Mouse (Mus musculus) lung, postnatal 14 days (tissue): ENCODE measurements around the gene Znhit6.

ENCODE experiments used
- DNase-seq: peaks from one replicate; pipeline ENCODE4 v3.0.0; 2021

Gene Znhit6

DNA sequence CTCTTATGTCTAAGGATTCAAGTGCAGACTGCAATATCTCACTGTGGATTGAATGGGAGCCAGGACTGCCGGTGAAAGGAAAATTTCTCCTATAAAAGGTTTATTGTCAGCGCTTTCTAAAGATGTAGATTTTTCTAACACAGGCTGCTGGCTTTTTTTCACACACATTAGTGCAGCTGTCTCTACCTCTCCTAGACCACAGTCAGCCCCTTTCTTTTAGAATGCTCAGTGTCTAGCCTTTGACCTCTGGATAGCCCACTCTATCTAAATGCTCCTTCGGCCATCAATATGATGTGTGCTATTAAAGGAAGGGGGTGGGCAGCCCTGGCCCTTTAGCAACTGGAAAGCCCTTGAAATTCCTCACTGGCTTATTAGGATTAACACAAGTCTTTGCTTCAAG, 70.0 kb downstream of the Znhit6 start:
- DNase-seq, result no peak

DNA sequence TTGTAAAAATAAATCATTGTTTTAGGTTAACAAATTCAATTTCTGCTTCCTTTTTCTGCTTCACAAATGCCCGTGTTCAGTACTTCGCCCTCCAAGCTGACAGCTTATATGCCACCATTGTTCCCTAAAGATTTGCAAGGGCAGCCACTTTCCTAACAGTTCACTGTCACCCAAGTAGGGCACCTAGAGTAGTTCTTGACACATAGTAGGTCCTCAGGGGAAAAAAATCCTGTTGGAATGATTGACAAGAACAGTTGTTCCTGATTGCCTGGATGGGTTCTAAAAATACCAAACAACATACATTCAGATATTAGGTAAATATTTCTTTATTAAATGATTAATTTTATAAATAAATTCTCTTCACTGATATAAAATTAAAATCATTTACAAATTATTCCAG, 70.7 kb downstream of the Znhit6 start:
- DNase-seq, result no peak

DNA sequence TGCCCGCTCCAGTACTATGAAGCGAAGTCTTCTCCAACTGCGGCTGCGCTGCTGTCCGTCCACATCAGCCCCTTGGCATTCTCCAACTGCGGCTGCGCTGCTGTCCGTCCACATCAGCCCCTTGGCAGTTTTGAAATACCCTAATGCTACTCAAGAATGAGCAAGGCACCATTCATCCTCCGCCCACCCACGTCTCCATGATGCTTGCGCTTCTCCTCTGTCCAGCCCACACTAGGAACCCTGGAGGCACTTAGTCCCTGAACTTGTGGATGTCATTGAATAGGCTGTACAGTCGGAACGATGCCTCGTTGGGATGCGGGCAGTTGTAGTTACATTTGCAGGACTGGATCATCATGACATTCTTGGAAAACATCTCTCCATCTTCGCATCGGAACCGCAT, 71.4 kb downstream of the Znhit6 start:
- DNase-seq, result peak; percentile 22

DNA sequence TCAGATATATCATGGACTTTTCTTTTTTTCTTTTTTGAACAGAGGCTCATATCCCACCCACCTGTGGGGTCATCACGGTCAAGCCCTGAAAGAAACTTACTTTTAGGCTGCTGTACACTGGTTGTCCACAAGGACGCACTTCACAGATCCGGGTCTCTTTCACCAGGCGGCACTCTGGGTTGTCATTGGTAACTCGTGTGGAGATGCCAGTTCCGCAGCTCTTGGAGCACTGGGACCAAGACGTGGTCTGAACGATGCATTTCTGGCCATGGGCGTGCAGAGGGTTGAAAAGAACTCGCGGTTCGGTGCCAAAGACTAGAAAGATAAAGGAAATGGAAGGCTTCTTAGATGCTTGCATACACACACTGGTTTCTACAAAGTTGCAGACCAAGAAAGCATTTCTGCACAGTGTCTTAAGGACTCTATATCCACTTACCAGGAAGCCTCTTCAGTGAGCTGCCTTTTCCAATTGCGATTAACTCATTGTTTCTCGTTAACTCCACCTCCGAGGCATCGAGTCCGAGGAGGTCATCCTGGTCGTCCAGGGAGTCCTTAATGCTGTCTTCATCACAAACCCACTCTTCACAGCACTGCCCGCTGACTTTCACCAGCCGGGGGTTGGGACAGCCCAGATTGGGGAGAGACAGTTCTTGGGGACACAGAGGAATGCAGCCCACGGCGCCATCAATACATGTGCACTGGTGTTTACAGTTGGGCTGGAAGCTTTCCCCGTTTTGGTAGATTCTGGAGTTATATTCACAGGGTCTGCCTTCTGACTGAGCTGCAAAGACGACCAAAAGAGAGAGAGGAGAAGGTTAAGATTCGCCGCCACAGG, 72.3 kb downstream of the Znhit6 start:
- peak; percentile 38 for DNase-seq

DNA sequence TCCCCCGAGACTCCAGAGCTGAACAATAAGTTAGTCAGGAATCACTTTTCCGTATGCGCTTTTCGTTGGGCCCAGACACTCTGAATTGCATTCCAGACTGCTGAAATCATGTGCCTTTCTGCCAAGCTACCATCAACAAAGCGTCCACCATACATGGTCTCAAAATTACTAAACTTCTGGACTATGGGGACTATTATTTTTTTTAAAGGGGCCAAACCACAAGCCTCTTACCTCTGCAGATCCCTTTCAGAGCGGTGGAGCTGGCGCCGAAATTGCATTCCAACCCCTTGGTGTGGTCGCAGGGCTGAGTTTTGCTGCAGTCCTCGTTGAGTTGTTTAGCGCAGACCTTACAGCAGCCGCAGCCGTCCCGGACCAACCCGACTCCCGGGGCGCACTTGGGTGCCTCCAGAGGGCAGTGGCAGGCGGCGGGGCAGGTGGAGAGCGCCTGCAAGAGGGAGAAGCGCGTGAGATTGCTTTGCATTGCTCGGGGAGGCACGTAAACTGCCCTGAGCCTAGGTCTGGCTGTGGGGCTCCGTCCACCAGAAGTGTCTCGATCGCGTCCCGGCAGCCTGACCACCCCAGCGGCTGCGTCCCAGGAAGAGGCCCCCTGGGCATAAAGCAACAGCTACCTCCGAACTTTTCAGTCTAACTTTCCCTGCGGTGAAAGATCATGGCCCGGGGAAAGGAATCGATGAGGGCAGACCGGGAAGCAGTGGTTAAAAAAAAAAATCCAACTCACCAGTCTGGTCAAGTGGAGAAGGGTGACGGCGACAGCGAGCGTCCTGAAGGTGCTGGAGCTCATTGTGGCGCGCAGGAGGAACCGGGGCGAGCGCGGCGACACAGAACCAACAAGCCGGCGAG, 73.2 kb downstream of the Znhit6 start:
- peak; percentile 69 for DNase-seq

DNA sequence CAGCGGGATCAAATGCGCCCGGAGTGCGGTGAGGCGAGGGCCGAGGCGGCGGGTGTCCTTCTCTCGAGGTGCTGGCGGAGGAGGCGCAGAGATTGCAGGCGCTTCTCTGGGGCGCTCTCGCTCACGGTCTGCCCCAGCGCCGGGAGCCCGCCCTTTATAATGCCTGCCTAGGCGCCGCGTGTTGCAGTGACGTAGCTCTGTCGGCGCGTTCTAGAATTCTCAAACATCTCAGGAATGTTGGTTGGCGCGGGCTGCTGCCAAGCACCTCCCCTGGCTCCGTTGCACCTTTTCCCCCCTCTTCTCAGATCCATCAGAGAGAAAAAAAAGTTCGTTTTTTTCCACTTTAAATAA, 73.8 kb downstream of the Znhit6 start, which contains the start of gene Ccn1:
Gene Ccn1 (minus strand): TSS at position 130 of the 351 bp plus-strand sequence.
- DNase-seq, result peak; percentile 86

DNA sequence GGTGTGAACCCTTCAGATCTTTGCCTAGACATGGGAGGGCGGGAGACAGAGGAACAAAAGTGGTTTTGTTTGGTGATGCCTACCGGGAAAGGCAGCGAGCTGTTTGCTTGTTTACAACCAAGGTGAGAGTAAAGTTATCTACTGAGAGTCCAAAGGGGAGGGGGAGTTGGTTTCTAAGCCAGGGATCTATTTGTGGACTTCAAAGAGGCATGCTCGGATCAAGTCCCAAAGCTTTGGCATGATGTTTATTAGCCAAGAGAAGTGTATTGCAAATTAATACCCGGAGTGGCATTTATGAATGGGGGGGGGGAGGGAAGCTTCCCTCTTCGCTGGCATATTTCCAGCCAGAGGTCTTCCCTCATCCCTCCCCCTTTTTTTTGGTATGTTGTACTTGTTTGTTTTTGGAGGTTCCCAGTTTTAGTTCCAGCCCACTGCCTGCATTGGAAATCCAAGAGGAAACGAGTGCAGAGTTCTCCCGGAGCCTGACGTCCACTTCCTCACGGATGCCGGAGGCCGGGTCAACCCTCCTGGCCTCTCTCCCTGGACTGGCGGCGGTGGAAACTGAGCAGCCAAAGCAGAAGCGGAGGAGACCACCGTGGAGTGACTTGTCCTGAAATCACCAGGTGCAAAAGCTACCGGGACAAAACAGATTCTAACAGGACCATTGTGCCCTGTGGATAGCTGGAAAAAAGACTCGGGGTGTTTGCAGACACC, 74.5 kb downstream of the Znhit6 start:
- peak; percentile 70 for DNase-seq

DNA sequence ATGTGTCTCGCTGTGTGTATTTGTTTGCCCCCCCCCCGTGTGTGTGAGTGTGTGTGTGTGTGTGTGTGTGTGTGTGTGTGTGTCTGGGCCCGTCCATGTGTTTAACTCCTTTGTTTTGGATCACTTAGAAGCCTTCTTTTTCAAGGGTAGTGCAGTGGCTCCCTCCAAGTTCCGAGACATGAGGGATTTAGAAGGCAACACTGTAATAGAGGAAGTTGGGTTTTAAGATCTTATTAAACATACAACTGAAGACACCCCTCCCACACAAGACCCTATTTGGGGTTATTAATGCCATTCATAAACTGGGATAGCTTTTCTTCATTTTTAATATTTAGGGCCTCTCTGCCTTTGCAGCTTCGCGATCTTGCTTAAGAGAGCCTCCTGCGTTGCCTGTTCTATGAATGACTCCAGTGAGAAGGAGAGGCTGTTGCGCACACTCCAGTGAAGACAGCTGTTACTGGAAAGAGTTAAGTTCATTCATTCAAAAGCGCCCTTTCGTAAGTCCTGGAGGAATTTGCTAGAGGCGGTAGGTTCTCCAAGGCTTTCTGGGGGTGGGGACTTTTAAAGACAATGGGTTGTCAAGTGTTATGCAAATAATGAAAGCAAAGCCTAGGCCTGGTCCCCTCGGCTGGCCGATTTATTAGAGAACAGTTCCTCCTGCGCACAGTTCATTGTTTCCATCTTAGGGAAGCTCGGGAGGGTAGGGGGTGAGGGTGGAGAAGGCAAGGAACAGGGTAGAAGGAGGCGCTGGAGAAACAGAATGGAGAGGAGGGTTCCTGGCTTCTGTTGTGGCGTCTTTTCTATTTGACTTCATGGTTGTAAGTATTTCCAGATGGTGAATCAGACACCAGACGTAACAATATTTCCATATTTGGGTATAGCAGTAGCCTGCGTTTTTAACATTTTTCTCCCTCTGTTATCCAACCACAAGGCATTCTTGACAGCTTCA, 75.3 kb downstream of the Znhit6 start:
- peak; percentile 26 for DNase-seq

DNA sequence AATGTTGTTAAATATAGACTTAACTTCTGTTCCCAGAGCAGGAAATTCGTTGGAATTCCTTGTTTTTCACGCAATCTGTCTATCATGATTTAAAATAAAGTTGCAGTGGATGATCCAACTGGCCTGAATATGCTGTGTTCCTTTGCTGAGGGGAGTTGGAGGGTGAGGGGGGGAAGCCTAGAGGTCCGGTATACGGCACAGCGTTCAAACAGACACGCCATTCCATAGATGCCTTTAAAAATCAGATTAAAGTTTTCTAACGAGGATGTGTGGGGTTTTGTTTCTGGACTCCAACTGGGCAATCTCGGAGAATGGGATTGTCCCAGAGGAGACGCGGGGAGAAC, 75.9 kb downstream of the Znhit6 start:
- DNase-seq, result no peak

DNA sequence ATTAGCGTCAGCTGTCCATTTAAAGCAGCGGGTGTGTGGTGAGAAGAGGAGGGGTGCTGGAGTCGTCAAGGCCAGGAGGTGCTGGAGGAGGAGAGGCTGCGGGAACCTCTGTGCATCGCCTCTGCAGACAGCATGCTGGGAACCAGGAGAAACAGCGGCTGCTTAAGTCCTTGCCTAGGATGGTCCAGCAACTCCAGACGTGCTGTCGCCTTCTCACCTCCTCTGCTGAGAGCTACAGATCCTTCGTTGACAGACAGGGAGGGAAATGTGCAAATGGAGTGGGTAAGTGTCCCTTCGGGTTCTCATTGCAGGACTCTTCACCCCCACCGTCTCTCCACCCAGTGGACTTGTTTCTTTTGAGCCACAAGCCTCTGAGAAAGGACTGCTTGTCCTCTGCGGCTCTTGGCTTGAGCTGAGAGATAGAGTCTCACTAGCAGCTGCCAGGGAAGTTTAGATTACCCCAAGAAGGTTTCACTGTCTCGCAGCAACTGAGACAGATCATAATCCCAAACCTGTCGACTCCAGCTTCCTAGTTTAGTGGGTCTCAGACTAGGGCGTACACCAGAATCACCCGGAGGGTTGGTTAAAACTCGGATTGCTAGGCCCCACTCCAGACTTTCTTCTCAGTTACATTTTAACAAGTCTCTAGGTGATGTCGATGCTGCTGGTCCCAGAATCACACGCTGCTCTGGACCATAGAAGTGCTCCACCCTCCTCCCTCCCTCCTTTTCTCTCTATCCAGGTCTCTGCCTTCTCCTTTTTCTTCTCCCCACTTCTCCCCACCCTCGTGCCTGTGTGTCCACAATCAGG, 76.5 kb downstream of the Znhit6 start:
- peak; percentile 44 for DNase-seq

DNA sequence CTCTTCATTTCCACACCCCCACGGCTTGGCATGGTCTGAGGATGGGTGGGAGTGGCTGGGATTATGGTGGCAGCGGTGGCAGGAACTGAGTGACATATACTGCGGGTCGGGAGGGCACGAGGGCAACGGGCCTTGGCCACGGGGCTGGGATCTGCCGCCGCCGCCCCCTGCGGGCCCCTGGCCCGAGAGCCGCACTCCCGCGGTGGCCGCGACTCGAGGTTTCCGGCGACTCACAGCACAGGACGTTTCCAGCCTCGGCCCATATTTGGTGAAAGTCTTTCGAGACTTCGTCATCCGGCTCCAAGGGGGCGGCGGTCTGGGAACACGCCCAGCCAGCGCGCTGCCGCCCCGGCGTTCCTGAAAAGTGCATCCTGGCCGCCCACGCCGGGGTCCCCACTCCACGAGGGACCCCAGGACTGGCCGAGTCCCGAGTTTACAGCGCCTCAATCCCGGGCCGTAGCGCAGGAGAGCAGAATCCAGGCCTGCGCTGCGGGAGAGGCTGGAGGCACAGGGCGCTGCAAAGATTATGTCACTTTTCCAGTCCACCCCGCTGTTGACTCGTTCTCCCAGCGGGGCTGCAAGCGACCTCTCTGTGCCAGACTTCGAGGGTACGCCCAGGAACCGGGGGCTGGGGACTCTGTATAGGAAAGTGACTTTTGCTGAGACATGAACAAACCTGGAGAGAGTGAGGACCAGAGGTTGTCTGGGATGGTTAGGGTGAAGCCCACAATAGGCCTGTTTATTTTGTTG, 77.4 kb downstream of the Znhit6 start:
- DNase-seq, result peak; percentile 82

DNA sequence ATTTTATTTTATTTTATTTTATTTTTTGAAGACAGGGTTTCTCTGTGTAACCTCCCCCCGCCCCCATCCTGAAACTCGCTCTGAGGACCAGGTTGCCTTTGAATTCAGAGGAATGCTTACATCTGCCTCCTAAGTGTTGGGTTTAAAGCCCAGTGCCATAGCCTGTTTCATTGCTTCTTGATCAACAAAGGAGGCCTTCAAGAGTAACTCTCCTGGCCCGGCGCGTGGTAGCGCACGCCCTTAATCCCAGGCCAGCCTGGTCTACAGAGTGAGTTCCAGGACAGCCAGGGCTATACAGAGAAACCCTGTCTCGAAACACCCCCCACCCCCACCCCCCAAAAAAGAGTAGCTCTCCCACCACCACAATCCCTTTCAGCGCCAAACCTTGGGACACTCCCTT, 78.0 kb downstream of the Znhit6 start:
- no peak for DNase-seq
